Mouse (Mus musculus) left cerebral cortex, postnatal 25 days (tissue): ENCODE measurements around the gene Gm10401. TPM values are rescaled to one million over a fixed set of nuclear protein-coding genes. Genes with fewer than 3 reads are reported as not detected.
"Not testable (repeated sequence)": the region's sequence is repeated elsewhere in the genome, so short reads cannot be mapped to it uniquely, and the experiment has no call there.

Experiments
- DNase-seq, 2 experiments: peaks; one replicate each; pipeline ENCODE4 v3.0.0; 2022; ENCODE audit warnings: low spot score in 2 of 2, mixed read lengths in 1 of 2
- intact Hi-C: fragments of 180-260 bp; cut with DNase I; formaldehyde crosslinking; loops from one replicate; pipeline ENCODE4 v1.15.1; 2025
- total RNA-seq, 2 experiments: library from RNA; stranded (reverse); gene quantifications; 2 replicates each; pipeline ENCODE4 v1.2.3; 2021

Gm10401 gene
- total RNA-seq, 2 experiments from 2014 or later: not detected

DNA sequence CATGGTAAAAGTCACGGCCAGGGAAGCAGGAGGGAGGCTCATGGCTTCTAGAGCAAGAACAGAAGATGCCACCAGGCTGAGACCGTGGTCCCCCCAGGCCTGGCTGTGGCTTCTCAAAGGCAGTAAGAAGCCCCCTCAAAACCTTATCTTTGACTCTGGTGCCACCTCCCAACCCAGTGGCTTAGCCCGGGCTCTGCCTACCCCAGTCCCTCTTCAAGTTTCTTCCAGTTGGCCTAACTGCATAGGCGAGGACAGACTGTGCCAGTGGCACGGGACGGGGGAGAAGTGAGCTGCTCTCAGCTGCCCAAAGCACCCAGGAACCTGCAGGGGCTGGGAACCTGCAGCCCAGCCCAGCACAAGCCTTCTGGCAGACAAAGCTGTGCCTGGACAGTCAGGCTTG is 26.6 kb upstream of the Gm10401 start:
- DNase-seq: no peak
- intact Hi-C loops: loop anchor here (1.0 to 2.0 kb wide), 2 partner anchors 34 to 112 kb away; partner anchors contain the start of gene Mlec

DNA sequence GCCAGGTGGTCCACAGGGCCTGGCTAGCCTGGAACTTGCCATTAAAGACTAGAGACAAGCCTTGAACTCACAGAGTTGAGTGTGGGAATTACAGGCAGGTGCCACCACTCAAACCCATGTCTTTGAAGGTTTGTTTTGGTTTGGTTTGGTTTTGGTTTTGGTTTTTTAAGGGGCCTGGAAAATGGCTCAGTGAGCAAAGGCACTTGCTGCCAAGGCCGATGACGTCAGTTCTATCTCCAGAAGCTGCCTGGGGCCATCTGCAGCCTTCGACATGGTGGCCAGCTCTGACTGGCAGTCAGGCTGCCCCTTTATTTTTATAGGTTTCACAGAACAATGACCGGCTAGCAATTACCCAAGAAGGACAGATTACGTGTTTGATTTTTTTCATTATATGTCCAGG is 22.9 kb upstream of the Gm10401 start:
- intact Hi-C loops: no loop called here
- no peak for DNase-seq

- intact Hi-C loops: no loop called here
- peak; percentile 43 to 59 for DNase-seq
Observed at GRCm38 (mm10) chr5:115118961-115119570, 21.0 kb upstream of the Gm10401 start, which contains the start of gene Acads. Gene Acads, minus strand, starts transcription at chr5:115119346.

DNA sequence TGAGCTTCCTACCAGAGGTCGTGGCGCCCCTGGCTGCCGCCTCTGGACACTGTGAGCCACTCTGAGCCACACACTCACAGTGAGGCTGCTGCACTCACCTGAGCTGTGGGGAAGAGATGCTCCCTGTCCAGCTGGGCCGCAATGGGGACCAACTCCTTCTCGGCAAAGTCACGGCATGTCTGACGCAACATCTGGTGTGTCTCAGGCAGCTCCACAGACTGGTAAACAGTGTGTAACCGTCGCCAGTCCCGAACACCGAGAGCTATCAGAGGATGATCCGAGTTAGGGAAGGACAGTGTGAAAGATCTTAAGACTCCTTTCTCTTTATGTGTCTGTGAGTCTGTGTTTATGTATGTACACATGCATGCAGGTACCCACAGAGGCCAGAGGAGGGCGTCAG is 19.4 kb upstream of the Gm10401 start:
- no peak for DNase-seq
- intact Hi-C loops: no loop called here

DNA sequence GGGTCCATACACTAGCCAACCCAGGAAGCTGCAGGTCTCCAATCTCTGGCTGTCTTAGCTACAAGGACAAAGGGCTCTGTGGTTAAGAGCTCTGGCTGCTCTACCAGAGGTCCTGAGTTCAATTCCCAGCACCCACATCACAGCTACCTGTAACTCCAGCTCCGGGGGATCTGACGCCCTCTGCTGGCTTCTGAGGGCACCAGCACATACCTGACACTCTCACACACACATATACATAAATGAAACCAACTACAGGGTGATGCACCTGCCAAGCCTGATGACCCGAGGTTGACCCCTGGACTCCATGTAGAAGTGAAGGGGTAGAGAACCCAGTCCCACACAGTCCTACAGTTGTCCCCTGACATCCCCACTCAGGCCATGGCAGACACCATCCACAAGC is 18.3 kb upstream of the Gm10401 start:
- intact Hi-C loops: no loop called here
- no peak for DNase-seq

- DNase-seq: no peak
- intact Hi-C loops: no loop called here
Observed at GRCm38 (mm10) chr5:115114501-115114900, 16.4 kb upstream of the Gm10401 start.

- intact Hi-C loops: no loop called here
Observed at GRCm38 (mm10) chr5:115113244-115113643, 15.1 kb upstream of the Gm10401 start.

DNA sequence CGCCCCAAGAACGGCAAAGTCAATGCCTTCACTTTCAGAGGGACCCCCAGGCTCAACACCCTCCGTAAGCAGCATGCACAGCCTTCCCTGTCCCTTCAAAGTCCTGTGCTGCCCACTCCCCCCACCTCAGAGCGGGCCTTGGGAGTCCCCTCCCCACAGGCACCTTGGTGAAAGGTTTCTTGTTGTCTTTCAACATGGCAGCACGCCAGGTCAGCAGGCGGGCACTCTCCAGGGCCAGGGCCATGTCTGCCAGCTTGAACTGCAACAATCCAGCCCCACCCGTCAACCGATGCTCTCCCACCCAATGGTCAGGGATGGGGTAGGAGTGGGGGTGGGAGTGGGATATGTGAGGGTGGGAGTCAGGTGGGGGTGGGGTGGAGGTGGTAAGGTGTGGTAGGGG is 13.1 kb upstream of the Gm10401 start:
- intact Hi-C loops: no loop called here
- no peak for DNase-seq

More at GRCm38 (mm10) chr5:115113244-115113643, 15.1 kb upstream of the Gm10401 start:
- no peak for DNase-seq

- intact Hi-C loops, DNase-seq: not testable (repeated sequence)
Observed at GRCm38 (mm10) chr5:115103253-115103652, 5.2 kb upstream of the Gm10401 start.

- DNase-seq: no peak
Observed at GRCm38 (mm10) chr5:115102231-115102630, 4.1 kb upstream of the Gm10401 start.

GRCm38 (mm10) chr5:115100473-115100872 is 2.4 kb upstream of the Gm10401 start:
- intact Hi-C loops: no loop called here
- no peak for DNase-seq

More at GRCm38 (mm10) chr5:115102231-115102630, 4.1 kb upstream of the Gm10401 start:
- intact Hi-C loops: no loop called here

GRCm38 (mm10) chr5:115099991-115100390 is 1.9 kb upstream of the Gm10401 start:
- intact Hi-C loops: no loop called here
- no peak for DNase-seq

- intact Hi-C loops: no loop called here
- no peak for DNase-seq
Observed at GRCm38 (mm10) chr5:115099530-115099929, 1.4 kb upstream of the Gm10401 start.

GRCm38 (mm10) chr5:115091776-115092175 is 6.3 kb downstream of the Gm10401 start:
- intact Hi-C loops: no loop called here
- no peak for DNase-seq

- intact Hi-C loops: no loop called here
Observed at GRCm38 (mm10) chr5:115091015-115091414, 7.1 kb downstream of the Gm10401 start.

DNA sequence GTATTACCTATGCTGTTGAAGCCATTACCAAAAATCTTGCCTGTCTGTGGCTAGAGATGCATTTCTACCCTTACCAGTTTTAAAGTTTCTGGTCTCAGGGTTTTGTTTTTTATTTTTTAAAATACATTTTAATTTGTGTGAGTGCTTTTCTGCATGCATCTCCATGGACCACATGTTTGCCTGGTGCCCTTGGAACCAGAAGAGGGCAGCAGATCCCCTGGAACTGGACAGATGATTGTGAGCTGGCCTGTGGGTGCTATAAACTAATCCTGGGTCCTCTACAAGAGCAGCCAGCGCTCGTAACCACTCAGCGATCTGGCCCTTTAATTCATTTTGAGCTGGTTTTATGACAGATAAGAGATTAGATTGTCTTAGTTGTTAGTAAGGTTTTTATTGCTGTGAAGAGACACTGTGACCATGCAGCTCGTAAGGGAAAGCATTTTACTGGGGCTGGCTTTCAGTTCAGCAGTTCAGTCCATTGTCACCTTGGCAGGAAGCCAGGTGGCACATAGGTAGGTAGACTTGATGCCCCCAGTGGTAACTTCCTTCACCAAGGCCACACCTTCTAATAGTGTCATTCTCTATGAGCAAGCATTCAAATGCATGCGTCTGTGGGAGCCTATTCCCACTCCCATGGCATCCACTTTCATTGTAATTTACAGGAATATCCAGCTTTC is 8.4 kb downstream of the Gm10401 start:
- DNase-seq: no peak
- intact Hi-C loops: no loop called here

More at GRCm38 (mm10) chr5:115091015-115091414, 7.1 kb downstream of the Gm10401 start:
- DNase-seq: no peak

- intact Hi-C loops: no loop called here
- DNase-seq: no peak
Observed at GRCm38 (mm10) chr5:115085675-115086074, 12.4 kb downstream of the Gm10401 start.

DNA sequence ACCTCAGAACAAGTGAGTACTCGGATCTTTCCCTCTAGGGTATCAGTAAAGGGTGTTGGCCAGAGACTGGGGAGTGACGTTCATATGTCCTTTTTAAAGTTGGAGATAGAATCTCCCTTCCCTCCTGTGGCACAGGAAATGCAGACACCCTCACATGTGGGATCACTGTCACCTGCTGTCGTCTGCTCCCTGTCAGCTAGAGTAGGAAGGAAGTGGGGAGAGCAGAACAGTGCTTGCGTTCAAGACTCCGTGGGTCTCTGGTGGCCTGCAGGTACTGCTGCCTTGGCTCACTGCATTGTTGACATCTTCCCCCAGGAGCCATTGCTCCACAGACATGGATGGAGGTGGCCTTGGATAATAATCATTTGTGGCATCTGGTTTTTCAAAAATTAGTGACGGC is 14.6 kb downstream of the Gm10401 start:
- intact Hi-C loops: no loop called here
- no peak for DNase-seq

- intact Hi-C loops: no loop called here
Observed at GRCm38 (mm10) chr5:115081636-115082035, 16.5 kb downstream of the Gm10401 start.

GRCm38 (mm10) chr5:115076144-115076901 is 21.8 kb downstream of the Gm10401 start:
- intact Hi-C loops: loop anchor here (1.0 to 5.0 kb wide), 2 partner anchors 64 to 97 kb away; partner anchors contain the start of gene Sppl3
- peak; percentile 47 to 50 for DNase-seq

More at GRCm38 (mm10) chr5:115081636-115082035, 16.5 kb downstream of the Gm10401 start:
- no peak for DNase-seq
